Mouse (Mus musculus): ENCODE data around the gene Ddx43.
"Not testable (repeated sequence)": the region's sequence is repeated elsewhere in the genome, so short reads cannot be mapped to it uniquely, and the experiment has no call there.

- TF ChIP-seq CTCF (conservative IDR thresholded peaks at IDR 0.05; ENCODE audit: low read length); NANOG (IDR thresholded peaks at IDR 0.05; ENCODE audit: borderline replicate concordance, low read length); POU5F1 (IDR thresholded peaks at IDR 0.05; ENCODE audit: borderline replicate concordance, low read length): not testable (repeated sequence)
Measured at GRCm38 (mm10) chr9:78348206-78349004, 47.2 kb upstream of the Ddx43 start.

All from E14TG2a.4 (cell line).